Mouse (Mus musculus) brown adipose tissue, adult 24 weeks (tissue): ENCODE data around the gene Dck. TPM values are rescaled to one million over a fixed set of nuclear protein-coding genes. Genes with fewer than 3 reads are reported as not detected.
"Not testable (repeated sequence)": the region's sequence is repeated elsewhere in the genome, so short reads cannot be mapped to it uniquely, and the experiment has no call there.

Experiments
- H3K27ac ChIP-seq: fragments of 200-500 bp; replicated peaks from 2 replicates; pipeline ENCODE4 v1.5.1; 2012; ENCODE audit warnings: low read depth, mild to moderate bottlenecking, low read length
- H3K4me1 ChIP-seq: fragments of 200-500 bp; 2 replicates; pipeline ENCODE4 v1.6.1; 2012; ENCODE audit warnings: low read length, mixed read lengths; ENCODE audit not compliant: control insufficient read depth, insufficient read depth, insufficient read length
- H3K4me3 ChIP-seq: fragments of 200-500 bp; 2 replicates; pipeline ENCODE4 v1.5.1; 2012; ENCODE audit warnings: low read depth, mild to moderate bottlenecking, low read length, moderate library complexity; ENCODE audit not compliant: insufficient read depth
- polyA plus RNA-seq: library from polyadenylated mRNA; stranded (reverse); fragments of >200 nt; gene quantifications from 2 replicates; pipeline ENCODE4 v1.2.4, GENCODE M21; 2012; ENCODE audit not compliant: missing spikeins, insufficient read depth, insufficient read length

Gene Dck
- polyA plus RNA-seq = 4.4 and 4.5 TPM in 2 replicates

GRCm38 (mm10) chr5:88764987-88765481, at the start of gene Dck:
Dck (plus strand) TSS chr5:88764996.
- H3K27ac ChIP-seq = peak within 1 kb of the TSS; percentile 42
- H3K4me3 ChIP-seq = peak within 1 kb of the TSS; percentile 71

DNA sequence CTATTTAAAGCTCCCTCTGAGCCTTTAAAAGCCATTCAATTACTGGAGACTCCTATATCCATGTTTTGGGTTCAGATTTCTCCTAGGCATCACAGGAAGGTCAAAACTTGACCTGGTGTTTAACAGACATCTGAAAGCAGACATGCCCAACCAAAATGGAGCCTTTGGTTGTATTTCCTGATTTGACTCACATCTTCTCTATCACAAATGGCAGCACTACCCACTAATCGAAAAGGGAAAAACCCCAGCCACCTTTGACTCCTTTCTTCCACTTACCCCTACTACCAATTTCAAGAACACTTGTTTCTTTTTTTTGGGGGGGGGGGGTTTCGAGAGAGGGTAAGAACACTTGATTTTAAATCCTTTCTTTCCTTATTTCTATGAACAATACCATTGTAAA, 47.8 kb upstream of the Dck start:
- Histone ChIP-seq H3K27ac (no peak overlapping the region), H3K4me3 (no peak overlapping the region), H3K4me1 (0 out of 2 replicates have a peak, but pooled peaks cover 3% of the 10 kb centered on the region)

More at GRCm38 (mm10) chr5:88764987-88765481, at the start of gene Dck:
- H3K4me1 ChIP-seq = no peaks in the 10 kb centered on the region

GRCm38 (mm10) chr5:88720116-88721002, 44.4 kb upstream of the Dck start, which contains the start of gene Mob1b:
Mob1b (plus strand) TSS chr5:88720855.
- peak within 1 kb of the TSS; percentile 88 for H3K27ac ChIP-seq
- peaks cover 9% of the 10 kb centered on the region; the same call in 1 of the 2 replicates for H3K4me1 ChIP-seq

DNA sequence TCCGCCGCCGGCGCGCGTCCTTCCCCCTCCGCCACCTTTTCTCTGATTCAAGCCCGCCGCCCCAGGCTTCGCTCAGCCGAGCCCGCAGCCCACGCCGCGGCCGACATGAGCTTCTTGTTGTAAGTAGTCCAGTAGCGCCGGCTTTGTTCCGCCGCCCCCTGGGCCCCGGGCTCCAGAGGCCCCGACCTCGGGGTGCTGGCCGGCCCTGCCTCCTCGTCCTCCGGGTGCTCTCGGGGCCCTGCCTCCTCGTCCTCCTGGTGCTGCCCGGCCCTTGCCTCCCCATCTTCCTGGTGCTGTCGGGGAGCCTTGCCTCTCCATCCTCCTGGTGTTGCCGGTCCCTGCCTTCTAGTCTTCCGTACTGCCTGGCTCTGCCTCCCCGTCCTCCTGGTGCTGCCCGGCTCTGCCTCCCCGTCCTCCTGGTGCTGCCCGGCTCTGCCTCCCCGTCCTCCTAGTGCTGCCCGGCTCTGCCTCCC, 43.8 kb upstream of the Dck start:
- Histone ChIP-seq H3K4me3 (peak overlapping the region; percentile 77), H3K4me1 (peaks cover 9% of the 10 kb centered on the region; the same call in 1 of the 2 replicates), H3K27ac (peak overlapping the region; percentile 72)

More at GRCm38 (mm10) chr5:88720116-88721002, 44.4 kb upstream of the Dck start, which contains the start of gene Mob1b:
- H3K4me3 ChIP-seq = peak within 1 kb of the TSS; percentile 77

- H3K4me3 ChIP-seq = peak overlapping the region; percentile 77
- peaks cover 9% of the 10 kb centered on the region; the same call in 1 of the 2 replicates for H3K4me1 ChIP-seq
- peak overlapping the region; percentile 72 for H3K27ac ChIP-seq
Observed at GRCm38 (mm10) chr5:88721565-88722212, 43.1 kb upstream of the Dck start.

DNA sequence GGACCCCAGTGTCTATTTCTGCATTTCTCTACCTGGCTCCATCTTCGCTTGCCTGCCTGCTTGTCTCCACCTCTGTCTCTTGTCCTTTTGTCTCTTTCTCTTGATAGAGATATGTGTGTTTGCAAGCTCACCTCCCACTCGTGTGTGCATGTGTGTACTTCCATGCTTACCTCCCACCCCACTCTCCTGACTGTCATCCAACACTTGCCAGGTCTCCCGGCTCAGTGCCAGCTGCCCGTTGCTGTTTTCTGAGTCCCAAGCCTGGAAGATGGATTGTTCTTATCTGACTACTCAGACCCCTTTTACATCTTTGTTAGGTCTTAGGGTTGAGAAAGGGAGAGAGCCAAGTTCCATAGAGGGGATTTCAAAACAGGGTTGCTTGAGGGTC, 42.6 kb upstream of the Dck start:
- Histone ChIP-seq H3K4me3 (peak overlapping the region; percentile 77), H3K27ac (no peak overlapping the region), H3K4me1 (peaks cover 9% of the 10 kb centered on the region; the same call in 1 of the 2 replicates)

- Histone ChIP-seq H3K27ac (no peak overlapping the region), H3K4me1 (peaks cover 9% of the 10 kb centered on the region; the same call in 1 of the 2 replicates), H3K4me3 (no peak overlapping the region)
Observed at GRCm38 (mm10) chr5:88724030-88724429, 40.8 kb upstream of the Dck start.

DNA sequence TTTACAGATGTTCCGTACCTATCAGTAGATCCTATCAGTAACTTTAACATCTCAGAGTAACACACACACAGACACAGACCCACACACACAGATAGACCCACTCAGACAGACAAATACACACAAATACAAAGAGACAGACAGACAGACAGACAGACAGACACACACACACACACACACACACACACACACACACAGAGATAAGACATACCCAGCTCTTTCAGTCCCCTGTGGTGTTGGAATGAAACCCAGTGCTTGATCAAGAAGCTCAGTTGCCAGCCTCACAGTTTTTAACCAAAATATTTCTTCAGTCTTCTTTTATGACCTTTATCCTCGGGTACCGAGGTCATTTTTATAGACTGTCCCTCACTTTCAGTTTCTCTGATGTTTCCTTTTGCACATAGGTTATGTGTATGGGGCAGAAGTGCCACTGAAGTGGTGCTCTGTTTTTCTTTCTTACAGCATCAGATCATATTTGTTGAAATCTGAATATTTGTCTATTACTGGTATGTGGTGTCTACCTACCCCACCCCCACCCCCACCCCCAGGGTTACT, 37.1 kb upstream of the Dck start:
- Histone ChIP-seq H3K4me3 (no peak overlapping the region), H3K4me1 (peaks cover 3% of the 10 kb centered on the region; the same call in 1 of the 2 replicates)

GRCm38 (mm10) chr5:88734786-88735185, 30.0 kb upstream of the Dck start:
- no peak overlapping the region for H3K4me3 ChIP-seq
- no peaks in the 10 kb centered on the region for H3K4me1 ChIP-seq
- no peak overlapping the region for H3K27ac ChIP-seq

More for the DNA sequence above, 37.1 kb upstream of the Dck start:
- no peak overlapping the region; the same call in 1 of the 2 replicates for H3K27ac ChIP-seq

GRCm38 (mm10) chr5:88741065-88741464, 23.7 kb upstream of the Dck start:
- H3K4me3 ChIP-seq, H3K4me1 ChIP-seq, H3K27ac ChIP-seq: not testable (repeated sequence)

DNA sequence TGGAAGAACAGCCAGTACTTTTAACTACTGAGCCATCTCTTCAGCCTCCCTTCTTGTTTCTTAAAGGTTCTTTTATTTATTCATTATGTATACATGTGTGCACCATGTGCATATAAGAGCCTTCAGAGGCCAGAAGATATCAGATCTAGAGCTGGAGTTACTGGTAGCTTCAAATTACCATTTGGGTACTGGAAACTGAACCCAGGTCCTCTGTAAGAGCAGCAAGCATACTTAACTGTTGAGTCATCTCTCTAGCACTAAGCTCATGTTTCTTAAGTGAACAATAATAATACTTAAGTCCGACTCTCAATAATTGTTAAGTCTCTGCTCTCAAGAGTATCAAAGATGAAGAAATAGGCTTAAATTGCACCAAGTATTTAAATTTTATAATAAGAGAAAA, 17.0 kb upstream of the Dck start:
- Histone ChIP-seq H3K4me1 (no peaks in the 10 kb centered on the region), H3K27ac (no peak overlapping the region), H3K4me3 (no peak overlapping the region)

GRCm38 (mm10) chr5:88753199-88753598, 11.6 kb upstream of the Dck start:
- no peaks in the 10 kb centered on the region for H3K4me1 ChIP-seq
- no peak overlapping the region for H3K4me3 ChIP-seq
- no peak overlapping the region for H3K27ac ChIP-seq

DNA sequence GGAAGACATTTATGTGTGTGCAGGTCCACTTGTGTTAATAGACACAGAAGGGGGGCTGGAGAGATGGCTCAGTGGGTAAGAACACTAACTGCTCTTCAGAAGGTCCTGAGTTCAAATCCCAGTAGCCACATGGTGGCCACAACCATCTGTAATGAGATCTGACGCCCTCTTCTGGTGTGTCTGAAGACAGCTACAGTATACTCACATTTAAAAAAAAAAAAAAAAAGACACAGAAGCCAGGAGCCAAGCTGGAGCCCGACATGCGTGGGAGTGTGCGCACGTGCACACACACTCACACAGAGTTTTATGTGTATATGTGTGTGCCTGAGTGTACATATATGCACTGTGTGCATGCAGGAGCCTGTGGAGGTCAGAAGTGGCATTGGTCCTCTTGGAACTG, 2.2 kb upstream of the Dck start:
- H3K27ac ChIP-seq = no peak overlapping the region

DNA sequence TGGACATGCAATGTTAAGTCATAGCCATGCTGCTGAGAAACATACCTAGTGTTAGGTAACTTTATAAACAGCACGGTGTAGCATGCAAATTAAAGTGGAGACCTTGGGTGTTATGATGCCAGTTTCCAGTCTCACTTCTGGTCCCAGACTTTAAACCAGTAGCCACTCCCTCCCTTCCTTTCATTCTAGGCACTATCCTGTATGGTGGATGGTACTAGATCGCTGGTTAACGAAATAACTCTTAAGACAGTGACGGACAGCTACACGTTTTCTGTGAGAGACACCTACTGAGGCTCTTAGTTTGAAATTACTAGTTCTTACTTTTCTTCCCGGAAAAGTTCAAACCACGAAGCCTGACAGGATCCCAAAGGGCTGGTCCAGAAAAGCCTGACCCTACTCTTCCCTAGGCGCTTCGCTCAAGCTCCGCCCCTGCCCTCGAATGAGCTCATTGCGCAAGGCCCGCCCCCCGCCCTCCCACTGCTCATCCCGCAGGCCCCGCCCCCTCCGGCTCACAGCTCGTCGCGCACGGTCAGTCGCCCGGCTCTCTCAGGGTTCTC, 288 bp upstream of the Dck start:
- Histone ChIP-seq H3K4me3 (peak overlapping the region; percentile 71), H3K27ac (peak overlapping the region; percentile 42), H3K4me1 (no peaks in the 10 kb centered on the region)

More for the DNA sequence above, 2.2 kb upstream of the Dck start:
- Histone ChIP-seq H3K4me3 (no peak overlapping the region), H3K4me1 (no peaks in the 10 kb centered on the region)
